Mouse (Mus musculus): ENCODE measurements around the gene Zg16. TPM values are rescaled to one million over a fixed set of nuclear protein-coding genes. Genes with fewer than 3 reads are reported as not detected.
A peak's percentile ranks its signal among the peaks of the same experiment; 100 is the strongest.

Zg16 gene
- polyA plus RNA-seq, 1 experiment from 2014 or later: 0.30 TPM

GRCm38 (mm10) chr7:127011717-127012116, 75.4 kb downstream of the Zg16 start:
- 81% methylated on average over 2 of the region's 2 CpGs for WGBS
- H3K4me3 ChIP-seq (ENCODE audit: low read depth, low read length): no peak overlapping the region
- DNase-seq (ENCODE audit: low spot score) (no peak), ATAC-seq (replicated peaks; ENCODE audit: low FRiP score, low TSS enrichment, low read depth) (no peak)
- peaks cover 25% of the 10 kb centered on the region for H3K36me3 ChIP-seq (ENCODE audit: control insufficient read depth, insufficient read depth, low read length)
- peaks cover 32% of the 10 kb centered on the region for H3K4me1 ChIP-seq (replicated peaks; ENCODE audit: control insufficient read depth, insufficient read depth, low read length)
- H3K27ac ChIP-seq (ENCODE audit: low read depth): no peak overlapping the region
- H3K9ac ChIP-seq (ENCODE audit: low read length): no peak overlapping the region
- H3K9me3 ChIP-seq (ENCODE audit: control insufficient read depth, low read length): no peaks in the 10 kb centered on the region
- no peaks in the 10 kb centered on the region for H3K27me3 ChIP-seq (replicated peaks; ENCODE audit: control insufficient read depth, insufficient read depth, low read length)
- H3K4me2 ChIP-seq (ENCODE audit: low read length): no peak overlapping the region

DNA sequence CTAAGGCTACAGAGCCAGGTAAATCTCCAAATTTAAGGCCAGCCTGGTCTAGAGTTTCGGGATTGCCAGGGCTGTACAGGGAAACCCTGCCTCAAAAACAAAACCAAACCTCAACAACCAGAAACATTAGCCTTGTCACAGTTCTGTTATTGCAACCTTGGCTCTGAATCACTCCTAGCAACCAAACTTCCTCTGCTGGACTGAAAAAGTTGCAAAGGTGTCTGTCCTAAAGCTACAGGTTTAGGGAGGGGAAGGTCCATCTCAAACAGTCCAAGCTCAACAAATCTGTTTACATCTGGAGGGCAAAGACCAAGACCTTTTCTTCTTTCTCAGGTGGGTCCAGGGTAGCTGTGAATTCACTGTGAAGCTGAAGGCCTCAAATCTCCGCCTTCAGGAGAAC, 76.1 kb downstream of the Zg16 start:
- Histone ChIP-seq H3K27ac (ENCODE audit: low read depth) (no peak overlapping the region), H3K4me1 (replicated peaks; ENCODE audit: control insufficient read depth, insufficient read depth, low read length) (peaks cover 32% of the 10 kb centered on the region), H3K4me3 (ENCODE audit: low read depth, low read length) (no peak overlapping the region), H3K9ac (ENCODE audit: low read length) (no peak overlapping the region), H3K9me3 (ENCODE audit: control insufficient read depth, low read length) (no peaks in the 10 kb centered on the region), H3K36me3 (ENCODE audit: control insufficient read depth, insufficient read depth, low read length) (peaks cover 25% of the 10 kb centered on the region), H3K27me3 (replicated peaks; ENCODE audit: control insufficient read depth, insufficient read depth, low read length) (no peaks in the 10 kb centered on the region), H3K4me2 (ENCODE audit: low read length) (no peak overlapping the region)
- ATAC-seq (replicated peaks; ENCODE audit: low FRiP score, low TSS enrichment, low read depth): no peak
- no peak for DNase-seq (ENCODE audit: low spot score)
- WGBS: 91% methylated on average over 2 of the region's 2 CpGs

GRCm38 (mm10) chr7:127009307-127010085, 77.6 kb downstream of the Zg16 start:
- Histone ChIP-seq H3K9me3 (ENCODE audit: control insufficient read depth, low read length) (no peaks in the 10 kb centered on the region), H3K4me1 (replicated peaks; ENCODE audit: control insufficient read depth, insufficient read depth, low read length) (peaks cover 22% of the 10 kb centered on the region), H3K36me3 (ENCODE audit: control insufficient read depth, insufficient read depth, low read length) (peaks cover 15% of the 10 kb centered on the region), H3K27ac (ENCODE audit: low read depth) (peak overlapping the region; percentile 79), H3K27me3 (replicated peaks; ENCODE audit: control insufficient read depth, insufficient read depth, low read length) (no peaks in the 10 kb centered on the region), H3K4me2 (ENCODE audit: low read length) (no peak overlapping the region), H3K9ac (ENCODE audit: low read length) (no peak overlapping the region), H3K4me3 (ENCODE audit: low read depth, low read length) (no peak overlapping the region)
- DNase-seq (ENCODE audit: low spot score): no peak
- ATAC-seq (replicated peaks; ENCODE audit: low FRiP score, low TSS enrichment, low read depth): 0 out of 2 replicates have a peak, but pooled peaks have one; percentile 3
- WGBS: 83% methylated on average over 17 of the region's 17 CpGs

DNA sequence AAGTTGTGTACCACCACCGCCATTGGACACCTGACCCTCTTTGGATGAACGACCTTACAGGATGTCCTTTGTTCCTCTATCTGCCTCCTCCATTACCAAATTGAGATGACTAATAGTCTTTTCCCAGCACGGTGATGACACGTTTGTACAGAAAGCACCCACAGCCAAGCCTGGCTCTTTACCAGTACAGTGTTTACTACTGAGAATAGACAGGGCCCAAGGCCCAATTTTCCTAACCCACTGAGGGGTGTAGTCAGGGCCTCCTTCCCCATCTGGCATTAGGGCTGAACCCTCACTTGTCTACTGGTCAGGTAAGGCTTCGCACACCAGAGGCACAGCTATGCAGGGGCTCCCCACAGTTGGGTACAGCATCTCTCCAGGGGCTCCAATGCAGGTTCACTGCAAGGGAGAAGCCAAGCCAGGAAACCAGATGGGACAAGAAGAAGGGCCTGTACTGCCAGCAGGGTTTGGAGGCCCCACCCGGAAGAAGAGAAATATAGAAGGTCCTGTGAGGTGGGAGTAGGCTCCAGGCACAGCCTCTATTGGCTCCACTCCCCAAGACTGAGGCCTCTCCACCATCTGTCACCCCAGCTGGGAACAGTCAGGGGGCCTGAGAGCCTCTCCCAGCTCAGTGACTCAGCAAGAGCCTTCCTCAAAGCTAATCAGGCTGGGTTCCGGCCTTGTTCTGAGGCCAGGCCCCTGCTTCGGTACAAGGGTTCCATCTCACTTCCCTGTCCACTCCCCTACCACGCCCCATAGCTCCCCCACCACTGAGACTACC, 78.7 kb downstream of the Zg16 start:
- H3K9me3 ChIP-seq (ENCODE audit: control insufficient read depth, low read length): no peaks in the 10 kb centered on the region
- WGBS: 45% methylated on average over 9 of the region's 9 CpGs
- DNase-seq (ENCODE audit: low spot score) (peak; percentile 79), ATAC-seq (replicated peaks; ENCODE audit: low FRiP score, low TSS enrichment, low read depth) (peak; percentile 85)
- no peak overlapping the region for H3K9ac ChIP-seq (ENCODE audit: low read length)
- H3K4me1 ChIP-seq (replicated peaks; ENCODE audit: control insufficient read depth, insufficient read depth, low read length): peaks cover 18% of the 10 kb centered on the region
- H3K4me2 ChIP-seq (ENCODE audit: low read length): 0 out of 2 replicates have a peak overlapping the region, but pooled peaks have one; percentile 0
- H3K27me3 ChIP-seq (replicated peaks; ENCODE audit: control insufficient read depth, insufficient read depth, low read length): no peaks in the 10 kb centered on the region
- H3K27ac ChIP-seq (ENCODE audit: low read depth): peak overlapping the region; percentile 79
- H3K4me3 ChIP-seq (ENCODE audit: low read depth, low read length): no peak overlapping the region
- H3K36me3 ChIP-seq (ENCODE audit: control insufficient read depth, insufficient read depth, low read length): peaks cover 10% of the 10 kb centered on the region

- ATAC-seq (replicated peaks; ENCODE audit: low FRiP score, low TSS enrichment, low read depth) (no peak), DNase-seq (ENCODE audit: low spot score) (no peak)
Observed at GRCm38 (mm10) chr7:127007313-127008024, 79.7 kb downstream of the Zg16 start.

GRCm38 (mm10) chr7:127004122-127004875, 82.8 kb downstream of the Zg16 start:
- no peak overlapping the region for H3K9ac ChIP-seq (ENCODE audit: low read length)
- H3K4me1 ChIP-seq (replicated peaks; ENCODE audit: control insufficient read depth, insufficient read depth, low read length): peaks cover 15% of the 10 kb centered on the region
- H3K27me3 ChIP-seq (replicated peaks; ENCODE audit: control insufficient read depth, insufficient read depth, low read length): no peaks in the 10 kb centered on the region
- no peak overlapping the region for H3K27ac ChIP-seq (ENCODE audit: low read depth)
- DNase-seq (ENCODE audit: low spot score) (no peak), ATAC-seq (replicated peaks; ENCODE audit: low FRiP score, low TSS enrichment, low read depth) (no peak)
- H3K36me3 ChIP-seq (ENCODE audit: control insufficient read depth, insufficient read depth, low read length): no peaks in the 10 kb centered on the region
- WGBS: 83% methylated on average over 4 of the region's 4 CpGs
- H3K4me3 ChIP-seq (ENCODE audit: low read depth, low read length): no peak overlapping the region
- H3K9me3 ChIP-seq (ENCODE audit: control insufficient read depth, low read length): no peaks in the 10 kb centered on the region
- no peak overlapping the region for H3K4me2 ChIP-seq (ENCODE audit: low read length)

More at GRCm38 (mm10) chr7:127007313-127008024, 79.7 kb downstream of the Zg16 start:
- Histone ChIP-seq H3K9ac (ENCODE audit: low read length) (no peak overlapping the region), H3K36me3 (ENCODE audit: control insufficient read depth, insufficient read depth, low read length) (0 out of 2 replicates have a peak, but pooled peaks cover under 1% of the 10 kb centered on the region), H3K4me3 (ENCODE audit: low read depth, low read length) (no peak overlapping the region), H3K4me2 (ENCODE audit: low read length) (no peak overlapping the region), H3K27me3 (replicated peaks; ENCODE audit: control insufficient read depth, insufficient read depth, low read length) (no peaks in the 10 kb centered on the region), H3K4me1 (replicated peaks; ENCODE audit: control insufficient read depth, insufficient read depth, low read length) (peaks cover 18% of the 10 kb centered on the region), H3K27ac (ENCODE audit: low read depth) (no peak overlapping the region), H3K9me3 (ENCODE audit: control insufficient read depth, low read length) (no peaks in the 10 kb centered on the region)
- WGBS: 83% methylated on average over 6 of the region's 6 CpGs

- 78% methylated on average over 5 of the region's 5 CpGs for WGBS
- ATAC-seq (replicated peaks; ENCODE audit: low FRiP score, low TSS enrichment, low read depth): peak; percentile 73
- H3K36me3 ChIP-seq (ENCODE audit: control insufficient read depth, insufficient read depth, low read length): no peaks in the 10 kb centered on the region
Observed at GRCm38 (mm10) chr7:127003620-127004019, 83.5 kb downstream of the Zg16 start.

More at GRCm38 (mm10) chr7:127003620-127004019, 83.5 kb downstream of the Zg16 start:
- no peaks in the 10 kb centered on the region for H3K27me3 ChIP-seq (replicated peaks; ENCODE audit: control insufficient read depth, insufficient read depth, low read length)
- H3K9me3 ChIP-seq (ENCODE audit: control insufficient read depth, low read length): no peaks in the 10 kb centered on the region
- H3K4me1 ChIP-seq (replicated peaks; ENCODE audit: control insufficient read depth, insufficient read depth, low read length): peaks cover 9% of the 10 kb centered on the region; the same call in 1 of the 2 replicates
- peak; percentile 67 for DNase-seq (ENCODE audit: low spot score)
- no peak overlapping the region for H3K9ac ChIP-seq (ENCODE audit: low read length)
- H3K27ac ChIP-seq (ENCODE audit: low read depth): no peak overlapping the region
- no peak overlapping the region for H3K4me2 ChIP-seq (ENCODE audit: low read length)
- no peak overlapping the region for H3K4me3 ChIP-seq (ENCODE audit: low read depth, low read length)

All from intestine, embryonic 14.5 days (tissue).